Mouse (Mus musculus) lung, postnatal 0 days (tissue): ENCODE measurements around the gene Gfod2. TPM values are rescaled to one million over a fixed set of nuclear protein-coding genes. Genes with fewer than 3 reads are reported as not detected.
A peak's percentile ranks its signal among the peaks of the same experiment; 100 is the strongest.

Experiments used
- ATAC-seq: fragments of 200-750 bp; cut with Nextera tagmentation; 2 replicates; pipeline ENCODE4 v1.8.0; 2017; ENCODE audit warnings: moderate library complexity
- DNase-seq: peaks from one replicate; pipeline ENCODE4 v3.0.0-alpha.2; 2016; ENCODE audit warnings: low spot score
- H3K27ac ChIP-seq: fragments of 300-500 bp; sonication (generic); 2 replicates; pipeline ENCODE4 v1.5.1; 2014; ENCODE audit warnings: antibody characterized with exemption, mild to moderate bottlenecking, low read length, mixed read lengths
- H3K27me3 ChIP-seq: fragments of 300-500 bp; sonication (generic); replicated peaks from 2 replicates; pipeline ENCODE4 v1.6.1; 2014; ENCODE audit warnings: low read length, mixed read lengths; ENCODE audit not compliant: insufficient read depth
- H3K36me3 ChIP-seq: fragments of 300-500 bp; sonication (generic); 2 replicates; pipeline ENCODE4 v1.6.1; 2014; ENCODE audit warnings: low read length, mixed read lengths; ENCODE audit not compliant: insufficient read depth
- H3K4me1 ChIP-seq: fragments of 300-500 bp; sonication (generic); 2 replicates; pipeline ENCODE4 v1.6.1; 2014; ENCODE audit warnings: antibody characterized with exemption, low read depth, low read length, mixed read lengths; ENCODE audit not compliant: insufficient read depth
- H3K4me2 ChIP-seq: fragments of 300-500 bp; sonication (generic); replicated peaks from 2 replicates; pipeline ENCODE4 v1.6.1; 2014; ENCODE audit warnings: low read depth, mild to moderate bottlenecking, low read length, moderate library complexity, mixed read lengths
- H3K4me3 ChIP-seq: fragments of 300-500 bp; sonication (generic); 2 replicates; pipeline ENCODE4 v1.5.1; 2014; ENCODE audit warnings: low read depth, low read length
- H3K9ac ChIP-seq: fragments of 300-500 bp; sonication (generic); replicated peaks from 2 replicates; pipeline ENCODE4 v1.6.1; 2014; ENCODE audit warnings: low read depth, mild to moderate bottlenecking
- H3K9me3 ChIP-seq: fragments of 300-500 bp; sonication (generic); 2 replicates; pipeline ENCODE4 v1.6.1; 2016; ENCODE audit warnings: low read length, mixed read lengths
- CTCF ChIP-seq: IDR thresholded peaks from 2 replicates; pipeline ENCODE4 v1.5.1; 2016; ENCODE audit warnings: antibody characterized with exemption, mild to moderate bottlenecking
- EP300 ChIP-seq: IDR thresholded peaks from 2 replicates; pipeline ENCODE4 v1.6.1; 2016; ENCODE audit warnings: antibody characterized with exemption, mild to moderate bottlenecking, control low read depth
- WGBS: fragments of 180-500 bp; shearing (Covaris S2); extraction: QIAGEN DNeasy Blood & Tissue Kit; methylation state at CpG from one replicate; pipeline ENCODE4 v1.1.7; 2014; 5-methylcytosine and 5-hydroxymethylcytosine counted together
- polyA plus RNA-seq: library from polyadenylated mRNA; unstranded; fragments of >200 nt; fragmentation: Nextera tagmentation; extraction: Ambion mirVana; gene quantifications from 2 replicates; pipeline ENCODE4 v1.2.1, GENCODE M21; 2015

Gfod2 gene
- polyA plus RNA-seq, 1 experiment from 2014 or later, result 19.5 TPM

DNA sequence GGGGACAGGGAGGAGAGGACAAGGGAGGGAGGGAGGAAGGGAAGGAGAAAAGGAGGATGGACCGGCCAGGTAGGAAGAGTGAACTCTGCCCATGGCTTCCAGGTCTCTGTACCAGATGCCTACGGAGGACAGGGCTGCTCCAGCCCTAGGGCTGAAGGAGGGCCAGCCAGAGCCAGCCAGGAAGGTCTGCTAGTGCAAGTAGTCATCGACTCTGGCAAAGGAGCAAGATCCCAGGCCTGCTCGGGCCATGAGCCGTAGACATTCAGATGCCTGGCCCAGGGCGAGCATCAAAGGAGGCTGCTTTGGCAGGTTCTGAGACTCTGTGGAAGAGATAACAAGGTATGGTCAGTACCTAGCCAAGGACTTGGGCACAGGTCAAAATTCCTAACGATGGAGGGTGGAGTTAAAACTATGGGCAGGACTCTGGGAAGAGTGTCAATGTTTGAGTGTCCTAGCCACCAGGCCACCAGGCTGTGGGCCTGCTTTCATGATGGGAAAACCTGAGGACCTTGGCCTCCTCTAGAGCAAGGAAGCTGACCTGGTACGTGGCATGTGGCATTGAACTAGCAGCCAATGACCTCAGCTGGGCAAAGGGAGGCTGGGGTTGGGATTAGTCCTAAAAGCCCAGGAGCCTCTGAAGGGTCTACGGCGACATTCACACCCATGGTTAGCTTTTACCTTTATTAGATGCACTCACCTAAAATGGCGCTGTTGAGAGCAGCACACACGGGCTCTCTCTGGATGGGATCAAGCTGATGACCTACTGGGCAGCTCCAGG is 13.1 kb upstream of the Gfod2 start:
- Histone ChIP-seq H3K27me3 (no peaks in the 10 kb centered on the region), H3K9me3 (no peaks in the 10 kb centered on the region), H3K36me3 (peaks cover 60% of the 10 kb centered on the region), H3K4me1 (no peaks in the 10 kb centered on the region), H3K9ac (no peak overlapping the region), H3K4me3 (no peak overlapping the region), H3K27ac (no peak overlapping the region), H3K4me2 (no peak overlapping the region)
- TF ChIP-seq CTCF (no peak), EP300 (no peak)
- WGBS, result 93% methylated on average over 12 of the region's 12 CpGs
- DNase-seq, result no peak
- no peak for ATAC-seq

DNA sequence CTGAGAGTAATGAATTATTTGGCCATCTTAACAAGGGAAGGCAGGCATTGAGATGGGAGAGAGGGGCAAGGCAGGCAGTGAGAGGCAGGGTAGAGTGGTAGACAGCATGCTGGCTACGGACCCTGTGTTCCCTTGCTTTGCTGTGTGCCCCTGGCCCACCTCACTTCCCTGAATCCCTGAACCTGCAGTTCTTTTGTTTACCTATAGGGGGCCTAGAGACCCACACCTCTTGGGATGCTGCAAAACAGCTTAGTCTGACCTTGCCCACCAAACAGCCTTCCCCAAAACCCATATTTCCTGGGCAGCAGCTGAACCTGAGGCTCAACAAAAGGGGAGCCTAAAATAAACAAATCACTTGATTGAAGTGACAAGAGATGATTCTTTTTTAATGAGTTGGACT is 12.1 kb upstream of the Gfod2 start:
- no peak overlapping the region for H3K4me2 ChIP-seq
- no peak overlapping the region for H3K27ac ChIP-seq
- H3K4me3 ChIP-seq, result no peak overlapping the region
- DNase-seq, result peak; percentile 23
- no peak overlapping the region for H3K9ac ChIP-seq
- TF ChIP-seq EP300 (no peak), CTCF (peak; percentile 78)
- ATAC-seq, result no peak; the same call in 1 of the 2 replicates
- 67% methylated on average over 1 of the region's 1 CpGs for WGBS
- no peaks in the 10 kb centered on the region for H3K4me1 ChIP-seq
- H3K9me3 ChIP-seq, result no peaks in the 10 kb centered on the region
- no peaks in the 10 kb centered on the region for H3K27me3 ChIP-seq
- peaks cover 51% of the 10 kb centered on the region for H3K36me3 ChIP-seq

DNA sequence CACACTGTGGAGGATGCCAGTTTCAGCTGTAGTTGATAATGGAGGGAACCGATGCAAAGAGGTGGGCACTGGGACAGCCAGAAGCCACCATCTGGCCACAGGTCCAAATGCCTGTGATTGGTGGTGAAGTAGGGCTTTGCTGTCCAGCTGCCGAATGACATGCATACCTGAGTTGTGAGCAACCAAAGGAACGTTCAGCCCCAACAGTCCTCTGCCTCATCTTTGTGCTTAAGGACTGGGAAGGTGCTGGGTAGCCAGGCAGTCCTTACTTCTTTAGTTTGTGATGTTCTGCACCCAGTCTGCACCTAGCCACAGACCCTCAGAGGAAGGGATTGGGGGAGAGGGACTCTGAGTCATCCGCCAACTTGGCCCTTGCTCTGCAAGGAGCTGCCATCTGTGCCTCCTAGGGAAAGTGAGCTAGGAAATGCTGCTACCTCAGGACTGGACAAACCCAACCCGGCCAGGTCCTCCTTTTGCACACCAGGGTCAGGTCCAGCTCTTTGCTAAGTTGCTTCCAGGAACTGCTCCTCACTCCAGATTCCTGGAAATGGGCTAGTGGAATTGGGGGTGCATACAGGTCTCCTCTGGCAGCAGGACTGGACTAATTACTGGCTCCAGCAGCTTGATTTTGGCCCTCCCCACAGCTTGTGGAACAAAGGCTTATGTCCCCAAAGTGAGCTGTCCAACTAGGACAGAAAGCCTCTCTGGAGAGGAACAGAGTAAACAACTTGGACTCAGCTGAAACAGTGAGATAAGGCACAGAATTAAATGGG is 10.2 kb upstream of the Gfod2 start:
- Histone ChIP-seq H3K27me3 (no peaks in the 10 kb centered on the region), H3K4me1 (no peaks in the 10 kb centered on the region), H3K27ac (no peak overlapping the region), H3K4me3 (no peak overlapping the region), H3K36me3 (peaks cover 40% of the 10 kb centered on the region), H3K9ac (no peak overlapping the region), H3K4me2 (no peak overlapping the region), H3K9me3 (no peaks in the 10 kb centered on the region)
- DNase-seq (no peak), ATAC-seq (no peak)
- TF ChIP-seq CTCF, result no peak
- TF ChIP-seq EP300, result no peak
- WGBS, result 88% methylated on average over 5 of the region's 5 CpGs

DNA sequence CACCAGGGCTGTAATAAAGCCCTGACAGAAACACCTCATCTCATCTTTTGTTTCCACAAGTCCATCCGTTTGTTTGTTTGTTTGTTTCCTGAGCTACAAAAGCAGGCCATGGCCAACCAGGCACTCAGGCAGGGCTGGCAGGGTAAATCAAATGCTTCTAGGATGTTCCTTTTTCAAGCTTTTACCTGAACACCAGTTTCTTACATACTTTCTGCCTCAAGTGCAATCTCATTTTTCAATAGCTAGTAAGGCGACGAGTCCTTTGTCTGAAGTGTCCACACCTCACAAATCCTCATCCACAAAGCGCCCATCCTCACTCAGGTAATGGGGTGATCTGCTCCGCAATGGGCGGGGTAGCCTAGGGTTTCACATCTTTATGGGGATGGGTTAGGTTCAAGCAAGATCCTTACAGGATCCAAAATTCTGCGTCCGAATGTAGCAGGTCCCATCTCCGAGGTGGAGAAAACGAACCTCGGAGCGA is 628 bp downstream of the Gfod2 start:
- no peak for DNase-seq
- WGBS, result 2% methylated on average over 12 of the region's 12 CpGs
- Histone ChIP-seq H3K36me3 (no peaks in the 10 kb centered on the region), H3K27ac (peak overlapping the region; percentile 82), H3K27me3 (no peaks in the 10 kb centered on the region), H3K9ac (peak overlapping the region; percentile 59), H3K4me2 (peak overlapping the region; percentile 80), H3K4me1 (peaks cover 4% of the 10 kb centered on the region; the same call in 1 of the 2 replicates), H3K4me3 (peak overlapping the region; percentile 86), H3K9me3 (no peaks in the 10 kb centered on the region)
- no peak for TF ChIP-seq CTCF
- ATAC-seq, result no peak; the same call in 1 of the 2 replicates

DNA sequence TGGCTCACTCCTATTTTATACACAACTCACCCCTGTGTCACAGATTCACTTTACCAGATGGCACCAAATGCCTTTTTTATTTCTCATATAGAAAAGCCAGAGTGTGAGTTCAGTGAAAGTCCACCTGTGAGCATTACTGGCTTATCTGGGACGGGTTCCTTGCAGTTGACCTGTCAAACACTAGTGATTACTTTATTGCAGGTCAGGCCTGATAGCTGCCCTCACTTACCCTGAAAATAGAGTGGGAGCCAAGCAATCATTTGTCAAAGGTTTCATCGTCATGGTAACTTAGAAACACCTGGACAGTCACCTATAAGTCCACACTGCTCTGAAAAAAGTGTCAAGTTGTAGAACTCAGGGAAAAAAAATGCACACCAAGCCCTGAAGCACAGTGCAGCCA is 3.8 kb downstream of the Gfod2 start:
- no peak for ATAC-seq

DNA sequence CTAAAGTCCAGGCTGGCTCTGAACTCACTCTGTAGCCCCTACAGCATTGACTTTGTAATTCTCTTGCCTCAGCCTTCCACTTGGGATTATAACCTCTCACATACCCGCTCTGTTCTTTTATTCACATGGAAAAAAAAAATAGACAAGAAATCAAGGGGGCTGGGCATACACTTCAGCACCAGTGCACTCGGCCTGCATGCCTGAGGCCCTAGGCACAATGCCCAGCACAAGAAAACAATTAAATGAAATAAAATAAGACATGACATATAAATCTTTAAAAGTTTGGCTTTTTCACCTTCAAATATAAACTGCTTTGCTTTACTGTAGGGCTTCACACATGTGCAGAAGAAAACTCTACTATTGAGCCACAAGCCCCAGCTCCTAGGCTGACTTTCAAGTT is 4.5 kb downstream of the Gfod2 start:
- no peak for ATAC-seq
- WGBS, result 38% methylated on average over 2 of the region's 2 CpGs

More for the DNA sequence above, 3.8 kb downstream of the Gfod2 start:
- Histone ChIP-seq H3K4me1 (peaks cover 9% of the 10 kb centered on the region; the same call in 1 of the 2 replicates), H3K9me3 (no peaks in the 10 kb centered on the region), H3K4me2 (no peak overlapping the region), H3K9ac (no peak overlapping the region), H3K27ac (no peak overlapping the region), H3K36me3 (no peaks in the 10 kb centered on the region), H3K27me3 (no peaks in the 10 kb centered on the region), H3K4me3 (no peak overlapping the region)
- WGBS, result 65% methylated on average over 2 of the region's 2 CpGs
- TF ChIP-seq EP300 (no peak), CTCF (no peak)
- DNase-seq, result no peak

More for the DNA sequence above, 4.5 kb downstream of the Gfod2 start:
- DNase-seq, result no peak
- no peak overlapping the region for H3K9ac ChIP-seq
- TF ChIP-seq EP300 (no peak), CTCF (no peak)
- no peaks in the 10 kb centered on the region for H3K9me3 ChIP-seq
- no peak overlapping the region for H3K27ac ChIP-seq
- no peaks in the 10 kb centered on the region for H3K36me3 ChIP-seq
- H3K4me2 ChIP-seq, result no peak overlapping the region
- H3K27me3 ChIP-seq, result no peaks in the 10 kb centered on the region
- H3K4me1 ChIP-seq, result peaks cover 5% of the 10 kb centered on the region; the same call in 1 of the 2 replicates
- no peak overlapping the region for H3K4me3 ChIP-seq
